18 mouse cellular contexts compared by ENCODE assay signal in genomic region chr2:153808841-153809240, GRCm38 (mm10). TPM values are rescaled to one million over a fixed set of nuclear protein-coding genes. Genes with fewer than 3 reads are reported as not detected.
A peak's percentile ranks its signal among the peaks of the same experiment; 100 is the strongest.
DNase-seq lines count a peak whose midpoint lies in the region; ATAC-seq and TF ChIP-seq lines count a peak whose summit lies in the region.
"Had no signal": no experiment of that assay in that cellular context is flagged by ENCODE, and none has a peak within 500 bp of the region (broad histone marks: within the 10 kb centered on the region; RNA-seq: fewer than 3 reads in every experiment).

No protein-coding gene starts in this region.

- no peak overlapping the region for H3K4me3 ChIP-seq in intestine, embryonic 15.5 days (replicated peaks)
- H3K4me3 ChIP-seq in intestine, embryonic 16.5 days (ENCODE audit: low read length) = no peak overlapping the region
- no peak overlapping the region for H3K4me3 ChIP-seq in intestine, postnatal 0 days (ENCODE audit: low read depth, low read length)
- H3K4me3 ChIP-seq in hindbrain, embryonic 16.5 days (ENCODE audit: low read length) = no peak overlapping the region
- H3K4me3 ChIP-seq in forebrain, embryonic 10.5 days = no peak overlapping the region

- no peak for TF ChIP-seq CTCF in intestine, postnatal 0 days (IDR thresholded peaks at IDR 0.05; ENCODE audit: low read depth)

- DNase-seq in adrenal gland, adult 2 months = peak; percentile 14
- no peak for DNase-seq in adrenal gland, postnatal 10 days
- no peak for DNase-seq in forebrain, embryonic 10.5 days (ENCODE audit: extremely low spot score, low spot score)
- DNase-seq in left cerebral cortex, postnatal 10 days (ENCODE audit: extremely low spot score in 1 of 2, low spot score in 2 of 2) = no peak
- DNase-seq: B cell, adult 2 months; cerebellum, adult 11 months; cerebellum, adult 11-12 months; cerebellum, adult 18-20 months; cerebellum, adult 2 months had no signal

- H3K27me3 ChIP-seq in intestine, embryonic 15.5 days (replicated peaks) = no peaks in the 10 kb centered on the region
- no peaks in the 10 kb centered on the region for H3K27me3 ChIP-seq in intestine, embryonic 16.5 days (replicated peaks; ENCODE audit: control insufficient read depth, insufficient read depth, low read length)
- no peaks in the 10 kb centered on the region for H3K27me3 ChIP-seq in intestine, postnatal 0 days (replicated peaks; ENCODE audit: control insufficient read depth, insufficient read depth, low read length)
- no peaks in the 10 kb centered on the region for H3K27me3 ChIP-seq in hindbrain, embryonic 16.5 days (replicated peaks; ENCODE audit: control insufficient read depth, insufficient read depth, low read length)
- H3K27me3 ChIP-seq in forebrain, embryonic 10.5 days (ENCODE audit: poor library complexity, severe bottlenecking) = no peaks in the 10 kb centered on the region
- H3K27me3 ChIP-seq: Patski had no signal

- peak; percentile 77 for ATAC-seq in intestine, embryonic 15.5 days
- ATAC-seq in intestine, embryonic 16.5 days = peak; percentile 89
- peak; percentile 78 for ATAC-seq in intestine, postnatal 0 days
- no peak for ATAC-seq in hindbrain, embryonic 16.5 days
- ATAC-seq: activated CD4-positive, CD25-positive, alpha-beta regulatory T cell, adult 4 months; CD4-positive, CD25-positive, alpha-beta regulatory T cell, adult 4 months; Patski had no signal

- H3K9ac ChIP-seq in intestine, embryonic 15.5 days = no peak overlapping the region
- no peak overlapping the region for H3K9ac ChIP-seq in intestine, embryonic 16.5 days (ENCODE audit: low read depth, low read length)
- no peak overlapping the region for H3K9ac ChIP-seq in intestine, postnatal 0 days (ENCODE audit: low read depth, low read length)
- no peak overlapping the region for H3K9ac ChIP-seq in hindbrain, embryonic 16.5 days (ENCODE audit: low read depth, low read length)

- H3K4me2 ChIP-seq in intestine, embryonic 15.5 days (replicated peaks) = no peak overlapping the region
- H3K4me2 ChIP-seq in intestine, embryonic 16.5 days (ENCODE audit: low read depth, low read length) = no peak overlapping the region
- H3K4me2 ChIP-seq in intestine, postnatal 0 days (replicated peaks; ENCODE audit: low read depth) = no peak overlapping the region
- no peak overlapping the region for H3K4me2 ChIP-seq in hindbrain, embryonic 16.5 days (ENCODE audit: low read length)

- no peak overlapping the region for H3K27ac ChIP-seq in intestine, embryonic 15.5 days
- no peak overlapping the region for H3K27ac ChIP-seq in intestine, embryonic 16.5 days (ENCODE audit: low read length)
- no peak overlapping the region for H3K27ac ChIP-seq in intestine, postnatal 0 days (ENCODE audit: low read depth, low read length)
- H3K27ac ChIP-seq in hindbrain, embryonic 16.5 days (ENCODE audit: low read depth, low read length) = no peak overlapping the region
- no peak overlapping the region for H3K27ac ChIP-seq in forebrain, embryonic 10.5 days

- 60% methylated on average over 6 of the region's 6 CpGs for WGBS in intestine, embryonic 15.5 days
- 63% methylated on average over 6 of the region's 6 CpGs for WGBS in intestine, embryonic 16.5 days
- WGBS in intestine, postnatal 0 days = 34% methylated on average over 6 of the region's 6 CpGs
- WGBS in hindbrain, embryonic 16.5 days = 87% methylated on average over 6 of the region's 6 CpGs
- 80% methylated on average over 6 of the region's 6 CpGs for WGBS in forebrain, embryonic 10.5 days

- intact Hi-C loops in left cerebral cortex, postnatal 10 days (cut with DNase I) = loop anchor here (5.0 kb wide), 1 partner anchor 123 kb away; no protein-coding TSS in a partner anchor

- H3K9me3 ChIP-seq in intestine, embryonic 15.5 days = no peaks in the 10 kb centered on the region
- no peaks in the 10 kb centered on the region for H3K9me3 ChIP-seq in intestine, embryonic 16.5 days (ENCODE audit: control insufficient read depth, low read length)
- no peaks in the 10 kb centered on the region for H3K9me3 ChIP-seq in intestine, postnatal 0 days (ENCODE audit: control insufficient read depth)
- no peaks in the 10 kb centered on the region for H3K9me3 ChIP-seq in hindbrain, embryonic 16.5 days (ENCODE audit: control insufficient read depth, low read length)
- no peaks in the 10 kb centered on the region for H3K9me3 ChIP-seq in forebrain, embryonic 10.5 days
- H3K9me3 ChIP-seq: G1E had no signal

- H3K36me3 ChIP-seq in intestine, embryonic 15.5 days = no peaks in the 10 kb centered on the region
- H3K36me3 ChIP-seq in intestine, embryonic 16.5 days (ENCODE audit: control insufficient read depth, insufficient read depth, low read length) = no peaks in the 10 kb centered on the region
- no peaks in the 10 kb centered on the region for H3K36me3 ChIP-seq in intestine, postnatal 0 days (ENCODE audit: control insufficient read depth, insufficient read depth)
- no peaks in the 10 kb centered on the region for H3K36me3 ChIP-seq in hindbrain, embryonic 16.5 days (ENCODE audit: control insufficient read depth, insufficient read depth, low read length)
- H3K36me3 ChIP-seq in forebrain, embryonic 10.5 days (replicated peaks) = no peaks in the 10 kb centered on the region
- H3K36me3 ChIP-seq: G1E had no signal

- 0 out of 2 replicates have a peak, but pooled peaks cover 3% of the 10 kb centered on the region for H3K4me1 ChIP-seq in intestine, embryonic 15.5 days (replicated peaks)
- no peaks in the 10 kb centered on the region for H3K4me1 ChIP-seq in intestine, embryonic 16.5 days (ENCODE audit: control insufficient read depth, insufficient read depth, low read length)
- H3K4me1 ChIP-seq in intestine, postnatal 0 days (replicated peaks; ENCODE audit: control insufficient read depth, insufficient read depth, low read length) = 0 out of 2 replicates have a peak, but pooled peaks cover 3% of the 10 kb centered on the region
- H3K4me1 ChIP-seq in hindbrain, embryonic 16.5 days (ENCODE audit: control insufficient read depth, insufficient read depth, low read depth, low read length) = no peaks in the 10 kb centered on the region
- H3K4me1 ChIP-seq in forebrain, embryonic 10.5 days = peaks cover 6% of the 10 kb centered on the region; the same call in 1 of the 2 replicates

RNA-seq across cellular contexts. Expression of gene Efcab8, which starts 29.1 kb away (rescaled TPM):
- under 1 TPM in 1 of 2 experiments, not detected in 1; 0.20 TPM for total RNA-seq in adrenal gland, adult 2 months (2021)
- 0.46 and 1.6 TPM in 2 replicates for polyA plus RNA-seq in adrenal gland, adult 2 months (2012; rRNA removed)
- under 1 TPM; 0.18 to 0.30 TPM for total RNA-seq in adrenal gland, postnatal 10 days (2021)
- polyA plus RNA-seq in intestine, embryonic 15.5 days (2015; fragmentation: Nextera tagmentation; extraction: Ambion mirVana) = 0.03 TPM in 1 of 2 replicates, not detected in the other
- polyA plus RNA-seq in intestine, embryonic 16.5 days (2015; fragmentation: Nextera tagmentation; extraction: Ambion mirVana) = 0.02 TPM in 1 of 2 replicates, not detected in the other
- polyA plus RNA-seq in intestine, postnatal 0 days (2015; fragmentation: Nextera tagmentation; extraction: Ambion mirVana) = 0.04 and 0.13 TPM in 2 replicates
- polyA plus RNA-seq in hindbrain, embryonic 16.5 days (2015; fragmentation: Nextera tagmentation; extraction: Ambion mirVana) = 0.10 TPM in 1 of 2 replicates, not detected in the other
- polyA plus RNA-seq in forebrain, embryonic 10.5 days (2016; fragmentation: Nextera tagmentation; extraction: Ambion mirVana) = not detected in 2 replicates
- total RNA-seq in left cerebral cortex, postnatal 10 days (2021) = under 1 TPM; 0.45 to 0.56 TPM
- total RNA-seq: adrenal gland, postnatal 14 days had no signal
- polyA plus RNA-seq: CD4-positive, CD25-positive, alpha-beta regulatory T cell, adult 4 months; G1E had no signal
